Mouse (Mus musculus) bone marrow macrophage, adult 2 months (primary cell): Measurements from ENCODE around the gene Gm10577.

Experiments
- CTCF ChIP-seq: IDR thresholded peaks from 2 replicates; pipeline ENCODE4 v1.5.1; 2012; ENCODE audit warnings: low read depth, mild to moderate bottlenecking, low read length, moderate library complexity
- POLR2A ChIP-seq: IDR thresholded peaks from 2 replicates; pipeline ENCODE4 v1.6.1; 2012; ENCODE audit warnings: mild to moderate bottlenecking, low read depth, low read length, borderline replicate concordance

GRCm38 (mm10) chr4:101001073-101001472 lies 19.4 kb downstream of the Gm10577 start:
- TF ChIP-seq POLR2A (no peak), CTCF (no peak)
